Mouse (Mus musculus) lung, embryonic 16.5 days (tissue): Measurements from ENCODE around the gene Pbx1. TPM values are rescaled to one million over a fixed set of nuclear protein-coding genes. Genes with fewer than 3 reads are reported as not detected.

Experiments used
- ATAC-seq: fragments of 200-750 bp; cut with Nextera tagmentation; 2 replicates; pipeline ENCODE4 v1.8.0; 2017; ENCODE audit warnings: low read depth, mild to moderate bottlenecking, moderate library complexity
- H3K27ac ChIP-seq: fragments of 300-500 bp; sonication (generic); 2 replicates; pipeline ENCODE4 v1.5.1; 2014; ENCODE audit warnings: mild to moderate bottlenecking, control low read depth, low read length
- H3K27me3 ChIP-seq: fragments of 300-500 bp; sonication (generic); 2 replicates; pipeline ENCODE4 v1.6.1; 2014; ENCODE audit warnings: low read depth, low read length, mixed read lengths; ENCODE audit not compliant: control insufficient read depth, insufficient read depth
- H3K36me3 ChIP-seq: fragments of 300-500 bp; sonication (generic); 2 replicates; pipeline ENCODE4 v1.6.1; 2014; ENCODE audit warnings: low read length; ENCODE audit not compliant: control insufficient read depth, insufficient read depth
- H3K4me1 ChIP-seq: fragments of 300-500 bp; sonication (generic); replicated peaks from 2 replicates; pipeline ENCODE4 v1.6.1; 2014; ENCODE audit warnings: low read length, mixed read lengths; ENCODE audit not compliant: control insufficient read depth, insufficient read depth
- H3K4me2 ChIP-seq: fragments of 300-500 bp; sonication (generic); 2 replicates; pipeline ENCODE4 v1.6.1; 2014; ENCODE audit warnings: low read depth, low read length, control low read depth
- H3K4me3 ChIP-seq: fragments of 300-500 bp; sonication (generic); 2 replicates; pipeline ENCODE4 v1.5.1; 2014; ENCODE audit warnings: mild to moderate bottlenecking, low read length, control low read depth
- H3K9ac ChIP-seq: fragments of 300-500 bp; sonication (generic); 2 replicates; pipeline ENCODE4 v1.6.1; 2014; ENCODE audit warnings: low read length, control low read depth
- H3K9me3 ChIP-seq: fragments of 300-500 bp; sonication (generic); 2 replicates; pipeline ENCODE4 v1.6.1; 2016; ENCODE audit warnings: low read length; ENCODE audit not compliant: control insufficient read depth
- WGBS: fragments of 180-500 bp; shearing (Covaris S2); extraction: QIAGEN DNeasy Blood & Tissue Kit; methylation state at CpG from one replicate; pipeline ENCODE4 v1.1.7; 2014; 5-methylcytosine and 5-hydroxymethylcytosine counted together
- polyA plus RNA-seq: library from polyadenylated mRNA; unstranded; fragments of >200 nt; fragmentation: Nextera tagmentation; extraction: Ambion mirVana; gene quantifications from 2 replicates; pipeline ENCODE4 v1.2.1, GENCODE M21; 2015

The Pbx1 gene
- polyA plus RNA-seq, 1 experiment from 2014 or later: 34.3 TPM

- no peak overlapping the region for H3K27ac ChIP-seq
- no peaks in the 10 kb centered on the region for H3K27me3 ChIP-seq
- no peaks in the 10 kb centered on the region for H3K36me3 ChIP-seq
- no peak overlapping the region for H3K4me2 ChIP-seq
- no peaks in the 10 kb centered on the region for H3K9me3 ChIP-seq
- H3K9ac ChIP-seq: no peak overlapping the region
- ATAC-seq: no peak
- H3K4me3 ChIP-seq: no peak overlapping the region
- peaks cover 11% of the 10 kb centered on the region for H3K4me1 ChIP-seq
- WGBS: 53% methylated on average over 14 of the region's 14 CpGs
Observed at GRCm38 (mm10) chr1:168307275-168308182, 124.5 kb downstream of the Pbx1 start.

- H3K36me3 ChIP-seq: no peaks in the 10 kb centered on the region; the same call in 1 of the 2 replicates
- no peak overlapping the region for H3K4me3 ChIP-seq
- H3K27me3 ChIP-seq: no peaks in the 10 kb centered on the region
- no peak overlapping the region for H3K9ac ChIP-seq
- no peak overlapping the region for H3K27ac ChIP-seq
- no peaks in the 10 kb centered on the region; the same call in 1 of the 2 replicates for H3K4me1 ChIP-seq
- H3K4me2 ChIP-seq: no peak overlapping the region
- no peaks in the 10 kb centered on the region for H3K9me3 ChIP-seq
- no peak for ATAC-seq
- 74% methylated on average over 6 of the region's 6 CpGs for WGBS
Observed at GRCm38 (mm10) chr1:168300505-168300904, 131.6 kb downstream of the Pbx1 start.

- Histone ChIP-seq H3K4me2 (no peak overlapping the region), H3K27ac (no peak overlapping the region), H3K9me3 (no peaks in the 10 kb centered on the region), H3K4me3 (no peak overlapping the region), H3K27me3 (no peaks in the 10 kb centered on the region), H3K4me1 (no peaks in the 10 kb centered on the region; the same call in 1 of the 2 replicates), H3K9ac (no peak overlapping the region), H3K36me3 (no peaks in the 10 kb centered on the region; the same call in 1 of the 2 replicates)
- ATAC-seq: 0 out of 2 replicates have a peak, but pooled peaks have one; percentile 18
- 50% methylated on average over 12 of the region's 12 CpGs for WGBS
Observed at GRCm38 (mm10) chr1:168299928-168300365, 132.1 kb downstream of the Pbx1 start.

GRCm38 (mm10) chr1:168299181-168299580 is 132.9 kb downstream of the Pbx1 start:
- Histone ChIP-seq H3K9ac (no peak overlapping the region), H3K9me3 (no peaks in the 10 kb centered on the region), H3K4me2 (no peak overlapping the region), H3K4me3 (no peak overlapping the region), H3K36me3 (no peaks in the 10 kb centered on the region; the same call in 1 of the 2 replicates), H3K27ac (no peak overlapping the region), H3K27me3 (no peaks in the 10 kb centered on the region), H3K4me1 (no peaks in the 10 kb centered on the region; the same call in 1 of the 2 replicates)
- ATAC-seq: no peak
- WGBS: 76% methylated on average over 8 of the region's 8 CpGs

- 55% methylated on average over 2 of the region's 2 CpGs for WGBS
- no peak overlapping the region for H3K4me2 ChIP-seq
- no peak overlapping the region for H3K4me3 ChIP-seq
- no peaks in the 10 kb centered on the region for H3K27me3 ChIP-seq
- peaks cover 10% of the 10 kb centered on the region for H3K4me1 ChIP-seq
- ATAC-seq: no peak
- no peaks in the 10 kb centered on the region for H3K9me3 ChIP-seq
- H3K27ac ChIP-seq: no peak overlapping the region
- H3K36me3 ChIP-seq: no peaks in the 10 kb centered on the region; the same call in 1 of the 2 replicates
- no peak overlapping the region for H3K9ac ChIP-seq
Observed at GRCm38 (mm10) chr1:168296290-168296689, 135.8 kb downstream of the Pbx1 start.

- H3K9me3 ChIP-seq: no peaks in the 10 kb centered on the region
- no peaks in the 10 kb centered on the region for H3K27me3 ChIP-seq
- H3K4me3 ChIP-seq: no peak overlapping the region
- WGBS: 84% methylated on average over 4 of the region's 4 CpGs
- no peak overlapping the region for H3K4me2 ChIP-seq
- no peak overlapping the region for H3K9ac ChIP-seq
- H3K36me3 ChIP-seq: no peaks in the 10 kb centered on the region; the same call in 1 of the 2 replicates
- no peak for ATAC-seq
- H3K4me1 ChIP-seq: peaks cover 14% of the 10 kb centered on the region
- H3K27ac ChIP-seq: no peak overlapping the region
Observed at GRCm38 (mm10) chr1:168295782-168296181, 136.3 kb downstream of the Pbx1 start.

GRCm38 (mm10) chr1:168293673-168294072 is 138.4 kb downstream of the Pbx1 start:
- whole genome bisulfite sequencing: 91% methylated on average over 1 of the region's 1 CpGs
- H3K4me1 ChIP-seq: peaks cover 29% of the 10 kb centered on the region
- H3K4me3 ChIP-seq: no peak overlapping the region
- no peak overlapping the region for H3K27ac ChIP-seq
- no peaks in the 10 kb centered on the region; the same call in 1 of the 2 replicates for H3K36me3 ChIP-seq
- H3K4me2 ChIP-seq: no peak overlapping the region
- no peak overlapping the region for H3K9ac ChIP-seq
- no peaks in the 10 kb centered on the region for H3K27me3 ChIP-seq
- H3K9me3 ChIP-seq: no peaks in the 10 kb centered on the region
- ATAC-seq: no peak

- peak overlapping the region; percentile 26; the same call in 1 of the 2 replicates for H3K27ac ChIP-seq
- H3K9me3 ChIP-seq: no peaks in the 10 kb centered on the region
- 39% methylated on average over 9 of the region's 9 CpGs for WGBS
- no peak overlapping the region for H3K9ac ChIP-seq
- ATAC-seq: no peak
- no peak overlapping the region for H3K4me3 ChIP-seq
- H3K36me3 ChIP-seq: no peaks in the 10 kb centered on the region
- no peaks in the 10 kb centered on the region for H3K27me3 ChIP-seq
- H3K4me1 ChIP-seq: peaks cover 43% of the 10 kb centered on the region
- H3K4me2 ChIP-seq: no peak overlapping the region
Observed at GRCm38 (mm10) chr1:168292106-168292505, 140.0 kb downstream of the Pbx1 start.

- peaks cover 43% of the 10 kb centered on the region for H3K4me1 ChIP-seq
- no peaks in the 10 kb centered on the region for H3K9me3 ChIP-seq
- no peaks in the 10 kb centered on the region for H3K27me3 ChIP-seq
- no peak overlapping the region for H3K4me2 ChIP-seq
- H3K27ac ChIP-seq: 0 out of 2 replicates have a peak overlapping the region, but pooled peaks have one; percentile 10
- no peak; the same call in 1 of the 2 replicates for ATAC-seq
- 76% methylated on average over 6 of the region's 6 CpGs for WGBS
- H3K9ac ChIP-seq: no peak overlapping the region
- H3K36me3 ChIP-seq: no peaks in the 10 kb centered on the region
- no peak overlapping the region for H3K4me3 ChIP-seq
Observed at GRCm38 (mm10) chr1:168291643-168292040, 140.4 kb downstream of the Pbx1 start.
